Mouse (Mus musculus) retina, adult 2 months (tissue): ENCODE results near the gene Lamtor2.
A peak's percentile ranks its signal among the peaks of the same experiment; 100 is the strongest.

ENCODE experiments used
- DNase-seq: peaks from one replicate; pipeline ENCODE4 v3.0.0-alpha.2; 2012; ENCODE audit warnings: low read depth, low spot score

Lamtor2 gene

DNA sequence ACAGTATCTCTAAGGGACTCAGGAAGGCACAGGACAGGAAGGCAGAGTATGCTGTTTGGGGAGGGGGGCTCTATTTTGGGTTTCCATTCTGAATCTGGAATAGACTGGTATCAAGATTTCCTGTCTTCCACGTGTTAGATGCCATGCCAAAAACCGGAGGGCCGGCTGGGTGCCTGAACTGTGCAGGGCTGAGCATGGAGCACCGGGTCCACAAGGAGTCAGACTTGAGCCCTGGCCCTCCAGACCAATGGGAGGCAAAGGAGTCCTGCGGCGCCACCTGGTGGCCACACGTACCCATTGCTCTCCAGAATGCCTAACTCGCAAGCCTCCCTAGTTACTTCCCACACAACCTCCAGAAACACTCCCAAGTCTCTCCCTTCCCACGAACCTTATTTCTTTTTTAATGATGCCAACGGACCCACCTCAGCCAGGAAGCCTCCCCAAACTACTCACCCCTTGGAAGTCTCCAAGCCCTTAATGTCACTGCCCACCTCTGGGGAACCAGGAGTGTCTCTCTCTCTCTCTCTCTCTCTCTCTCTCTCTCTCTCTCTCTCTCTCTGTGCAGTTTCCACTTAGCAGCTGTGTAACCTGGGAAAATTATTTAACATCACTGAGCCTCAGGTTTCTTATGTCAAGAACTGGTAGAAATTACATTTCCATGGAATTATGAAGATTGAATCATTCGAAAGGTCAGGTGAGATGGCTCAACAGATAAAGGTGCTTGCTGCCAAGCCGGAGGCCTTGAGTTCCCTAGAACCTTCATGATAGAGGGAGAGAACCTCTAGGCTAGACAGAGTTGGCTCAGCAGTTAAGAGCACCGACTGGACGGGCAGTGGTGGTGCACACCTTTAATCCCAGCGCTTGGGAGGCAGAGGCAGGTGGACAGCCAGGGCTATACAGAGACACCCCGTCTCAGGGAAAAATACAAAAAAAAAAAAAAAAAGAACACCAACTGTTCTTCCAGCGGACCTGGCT is 26.4 kb downstream of the Lamtor2 start:
- DNase-seq, result peak; percentile 71

DNA sequence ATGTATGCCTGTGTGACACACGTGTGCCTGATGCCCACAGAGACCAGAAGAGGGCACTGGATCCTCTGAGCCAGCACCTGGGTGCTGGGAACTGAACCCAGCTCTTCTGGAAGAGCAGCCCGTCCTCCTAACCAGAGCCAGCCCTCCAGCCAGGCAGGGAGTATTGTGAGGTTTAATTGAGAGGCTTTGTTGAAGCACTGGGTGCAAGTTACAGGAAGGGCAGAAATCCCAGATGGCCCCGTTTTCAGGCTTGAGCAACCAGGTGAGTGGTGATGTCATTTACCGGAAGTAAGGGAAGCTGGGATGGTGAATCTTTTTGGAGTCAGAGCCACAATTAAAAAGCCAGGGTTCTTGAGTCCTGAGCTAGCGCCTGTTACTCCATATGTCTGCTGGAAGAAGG is 27.9 kb downstream of the Lamtor2 start:
- DNase-seq, result no peak

DNA sequence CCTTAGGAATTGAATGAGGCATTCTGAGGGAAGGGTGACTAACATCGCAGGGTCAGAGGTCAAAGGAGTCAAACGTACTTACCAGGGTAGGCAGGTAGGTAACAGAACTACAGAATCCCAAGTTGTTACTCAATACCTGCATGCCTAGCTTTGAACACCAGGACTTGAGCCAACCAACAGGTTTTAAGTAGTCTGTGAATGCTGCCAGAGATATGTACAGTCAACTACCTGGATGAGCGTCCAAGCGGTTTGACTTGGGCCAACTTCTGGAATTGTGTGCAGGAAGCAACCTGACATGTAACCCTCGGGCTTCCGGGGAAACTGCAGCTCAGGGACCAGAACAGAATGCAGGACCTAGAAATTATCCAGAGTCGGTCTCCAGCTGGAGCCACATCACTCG is 29.8 kb downstream of the Lamtor2 start:
- no peak for DNase-seq

DNA sequence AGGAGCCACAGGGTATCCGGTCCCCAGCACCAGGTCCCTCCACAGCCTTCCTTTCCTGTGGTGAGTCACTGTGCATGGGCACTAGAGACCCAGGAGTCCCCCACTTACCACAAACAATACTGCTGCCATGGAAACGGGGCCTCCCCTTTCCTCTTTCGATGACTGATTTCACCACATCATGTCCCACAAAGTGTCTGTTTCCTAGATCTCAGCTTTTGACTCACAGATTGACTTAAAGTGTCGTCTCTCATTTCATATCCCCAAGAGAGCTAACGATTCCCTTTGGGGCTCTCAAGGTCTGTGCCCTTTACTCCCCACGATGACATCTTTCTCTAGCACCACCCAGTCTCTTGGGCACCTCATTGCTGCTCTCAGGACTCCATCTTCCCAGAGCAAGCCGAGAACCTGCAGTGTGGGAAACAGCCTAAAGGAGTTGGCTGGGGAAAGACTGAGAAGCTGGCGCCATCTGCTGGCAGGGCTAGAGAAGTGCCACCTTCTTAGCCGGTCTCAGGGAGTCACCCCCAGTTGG is 31.0 kb downstream of the Lamtor2 start:
- no peak for DNase-seq

DNA sequence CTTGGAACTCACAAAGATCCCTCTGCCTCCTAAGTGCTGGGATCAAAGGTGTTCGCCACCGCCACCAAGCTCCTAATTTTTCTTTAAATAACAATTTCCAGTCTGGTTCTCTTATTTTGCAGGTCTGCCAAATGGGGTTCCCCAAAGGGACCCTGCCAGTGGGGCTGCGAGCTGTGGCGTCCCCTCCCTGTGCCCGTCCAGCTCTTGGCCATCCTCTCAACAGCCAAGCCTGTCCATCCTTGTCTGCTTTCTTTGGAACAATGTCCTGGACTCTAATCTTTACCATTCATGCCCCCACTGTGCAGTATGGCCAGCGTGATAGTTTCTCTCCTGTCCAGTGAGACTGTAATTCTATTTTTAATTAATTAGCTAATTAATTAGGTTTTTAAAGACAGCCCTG is 31.7 kb downstream of the Lamtor2 start:
- no peak for DNase-seq

DNA sequence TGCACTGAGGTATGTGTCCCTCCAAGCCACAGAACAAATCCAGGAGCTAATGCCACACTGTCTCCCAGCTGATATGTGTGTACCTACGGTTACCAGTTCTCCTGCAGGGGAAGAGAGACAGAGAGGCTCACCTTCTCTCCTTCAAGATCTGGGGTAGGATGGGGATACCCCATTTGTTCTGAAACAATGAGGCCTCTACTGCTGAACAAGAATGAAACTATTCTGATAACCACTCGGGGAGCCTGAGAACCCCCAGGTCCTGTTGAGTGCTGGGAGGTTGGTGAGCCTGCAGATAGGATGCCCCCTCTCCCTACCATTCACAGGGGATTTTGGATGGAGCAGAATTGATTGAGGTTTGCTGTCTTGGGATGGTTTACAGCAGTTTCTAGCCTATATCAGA is 32.8 kb downstream of the Lamtor2 start:
- DNase-seq, result no peak

DNA sequence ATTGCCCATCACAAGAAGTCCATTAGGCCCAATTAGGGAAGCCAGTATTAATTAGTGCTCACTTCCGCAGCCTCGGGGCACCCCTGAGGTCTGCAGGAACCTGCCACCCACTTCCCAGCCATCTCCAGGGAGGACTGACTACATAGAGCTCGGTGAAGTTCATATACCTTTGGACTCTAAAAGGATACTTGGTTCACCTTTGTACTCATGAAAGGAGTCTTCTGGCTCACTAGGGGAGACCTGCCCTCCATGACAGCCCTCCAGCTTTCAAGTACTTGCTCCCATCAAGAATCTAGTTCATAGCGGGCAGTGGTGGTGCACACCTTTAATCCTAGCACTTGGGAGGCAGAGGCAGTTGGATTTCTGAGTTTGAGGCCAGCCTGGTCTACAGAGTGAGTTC is 34.5 kb downstream of the Lamtor2 start:
- no peak for DNase-seq

DNA sequence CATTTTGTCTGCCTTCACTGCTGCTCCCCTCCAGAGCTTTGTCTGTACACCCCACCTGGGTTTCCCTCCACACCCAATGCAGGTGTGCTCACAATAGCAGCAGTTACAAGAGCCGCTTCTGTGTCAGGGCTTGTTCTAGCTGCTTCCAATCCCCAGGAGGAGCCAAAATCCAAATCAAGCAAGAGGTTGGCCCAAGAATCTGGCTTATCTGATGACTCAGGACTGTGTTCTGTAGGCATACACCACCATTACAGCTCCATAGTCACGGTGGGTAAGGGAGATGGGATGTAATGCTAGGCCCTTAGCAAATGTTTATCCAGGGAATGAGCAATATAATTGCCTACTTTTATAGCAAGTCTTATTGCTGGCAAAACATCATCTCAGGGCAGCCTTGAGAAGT is 36.5 kb downstream of the Lamtor2 start:
- DNase-seq, result no peak

DNA sequence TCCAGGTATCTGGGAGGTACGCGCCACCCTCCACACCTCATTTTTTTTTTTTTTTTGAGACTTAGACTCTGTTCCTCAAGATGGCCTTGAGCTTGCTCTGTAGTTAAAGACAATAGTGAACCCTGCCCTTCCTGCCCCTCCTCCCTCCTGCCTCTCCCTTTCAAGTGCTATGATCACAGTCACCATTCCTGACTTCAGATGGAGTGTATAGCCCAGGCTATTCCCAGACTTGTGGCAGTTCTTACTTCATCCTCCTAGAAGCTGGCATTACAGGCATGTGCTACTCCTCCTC is 37.8 kb downstream of the Lamtor2 start:
- DNase-seq, result no peak

DNA sequence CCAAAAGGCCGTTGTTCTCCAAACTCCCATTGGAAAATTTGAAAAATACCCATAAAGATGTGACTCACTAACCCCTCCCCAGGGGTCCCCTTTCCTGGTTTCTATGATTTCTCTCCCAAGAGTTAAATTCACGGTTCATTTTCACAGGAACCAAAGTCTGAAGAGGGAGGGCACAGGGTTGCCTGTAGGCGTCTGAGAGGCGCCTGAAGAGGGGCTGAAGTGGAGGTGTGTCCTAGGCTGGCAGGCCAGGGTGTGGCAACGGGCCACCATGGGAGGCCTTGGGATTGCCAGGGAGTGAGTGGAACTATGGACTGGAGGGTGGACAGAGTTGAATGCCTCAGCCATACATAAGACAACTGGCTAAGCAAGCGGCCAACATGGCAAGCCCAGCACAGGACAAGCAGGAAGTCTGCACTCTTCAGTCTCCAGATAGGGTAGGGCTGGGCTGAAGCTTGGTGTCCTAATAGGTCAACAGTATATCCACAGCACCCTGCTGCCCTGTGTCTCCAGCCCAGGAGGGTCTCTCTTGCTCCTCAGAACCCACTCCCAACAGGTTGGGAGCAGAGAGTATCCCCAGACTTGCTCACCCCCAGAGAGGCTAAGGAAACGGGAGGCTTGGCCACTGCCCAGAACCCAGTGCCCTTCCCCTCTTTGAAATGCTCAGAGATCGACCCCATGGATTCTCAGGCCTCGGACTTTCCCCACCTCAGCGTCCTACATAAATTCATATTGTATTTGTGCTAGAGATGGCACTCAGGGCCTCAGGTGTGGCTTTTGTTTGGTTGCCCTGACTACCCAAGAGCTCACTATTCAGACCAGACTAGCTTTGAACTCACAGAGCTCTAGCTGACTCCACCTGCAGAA is 38.4 kb downstream of the Lamtor2 start:
- DNase-seq, result no peak

DNA sequence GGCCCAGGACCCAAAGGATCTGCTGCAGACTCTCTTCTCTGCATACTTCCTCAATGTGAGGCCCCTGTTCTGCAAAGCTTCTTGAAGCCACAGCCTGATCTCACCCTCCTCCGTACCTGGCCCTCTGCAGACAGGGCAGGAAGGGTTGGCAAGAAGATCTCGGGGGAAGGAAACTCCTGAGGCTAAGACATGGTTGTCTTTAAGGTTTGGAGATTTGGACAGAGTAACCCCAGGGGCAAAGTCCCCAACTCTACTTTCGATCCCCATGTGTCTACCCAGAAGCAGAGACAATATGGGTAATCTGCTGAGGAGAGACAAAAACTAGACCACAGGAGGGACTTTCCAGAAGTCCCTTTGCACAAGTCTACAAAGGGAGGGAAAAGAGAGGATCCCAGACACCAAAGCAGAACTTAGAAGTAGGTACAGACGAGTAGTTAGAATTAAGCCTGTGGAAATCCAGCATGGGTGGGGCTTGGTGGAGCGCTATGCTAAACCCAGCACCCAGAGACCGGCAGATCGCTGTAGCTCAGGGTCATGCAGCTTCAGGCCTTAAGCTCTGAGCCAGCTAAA is 39.2 kb downstream of the Lamtor2 start:
- DNase-seq, result no peak

DNA sequence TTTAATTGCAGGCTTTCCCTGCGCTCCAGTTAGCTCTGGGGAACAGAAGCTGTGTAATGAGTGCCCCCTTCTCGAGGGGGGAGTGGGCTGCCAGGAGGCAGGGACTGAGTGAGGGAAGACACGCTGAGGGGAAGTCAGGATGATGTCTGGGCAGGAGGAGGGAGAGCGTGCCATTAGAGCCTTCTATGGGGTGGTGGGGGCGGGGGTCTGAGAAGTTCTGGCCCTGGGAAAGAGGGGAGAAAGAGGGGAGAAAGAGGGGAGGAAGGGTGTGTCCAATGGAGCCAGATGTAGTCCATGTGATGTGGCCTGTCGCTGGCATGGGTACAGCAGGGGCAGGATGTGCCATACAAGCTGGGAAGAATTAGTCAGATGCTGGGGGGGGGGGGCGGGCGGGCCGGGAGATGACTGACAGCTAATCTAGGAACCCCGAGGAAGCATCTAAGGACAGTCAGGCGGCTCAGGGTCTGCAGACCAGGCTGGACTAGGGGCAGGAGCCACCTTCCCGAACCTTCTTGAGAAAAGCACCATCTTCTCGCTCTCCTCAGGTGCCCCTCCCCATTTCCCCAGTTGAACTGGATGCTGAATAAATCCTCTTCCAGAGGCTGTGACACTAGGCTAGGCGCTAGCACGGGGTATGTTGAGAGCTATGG is 39.9 kb downstream of the Lamtor2 start:
- DNase-seq, result no peak

DNA sequence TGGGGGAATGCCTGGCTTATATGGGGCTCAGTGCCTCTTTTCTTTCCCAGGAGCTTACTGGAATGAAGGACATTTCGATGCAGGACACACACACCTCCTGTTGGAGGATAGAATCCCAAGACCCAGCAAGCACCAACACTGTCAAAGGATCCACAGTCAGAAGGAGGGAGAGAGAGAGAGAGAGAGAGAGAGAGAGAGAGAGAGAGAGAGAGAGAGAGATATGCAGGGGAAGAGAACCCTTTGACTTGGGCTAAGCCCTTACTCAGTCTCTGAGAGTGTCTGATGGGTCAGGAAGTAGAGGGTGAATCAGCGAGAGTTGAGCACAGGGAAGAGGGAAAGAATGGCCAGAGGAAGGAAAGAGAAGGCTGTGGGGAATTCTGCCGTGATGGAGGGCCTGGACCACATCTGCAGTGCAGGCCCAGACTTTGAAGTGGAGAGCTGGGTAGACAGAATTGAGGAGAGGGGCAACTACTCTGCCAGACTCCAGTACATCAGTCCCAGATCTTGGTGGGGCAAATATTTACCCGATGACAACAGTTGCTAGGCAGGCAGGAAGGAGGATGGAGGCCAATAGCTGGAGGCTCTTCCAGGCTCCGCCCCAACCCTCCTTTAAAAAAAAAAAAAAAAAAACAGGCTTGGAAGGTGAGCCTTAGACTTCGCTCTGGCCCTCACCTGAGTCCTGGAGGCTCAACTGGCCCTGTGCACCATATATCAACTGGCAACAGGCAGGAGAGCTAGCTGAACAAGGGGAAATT is 40.6 kb downstream of the Lamtor2 start:
- DNase-seq, result no peak

DNA sequence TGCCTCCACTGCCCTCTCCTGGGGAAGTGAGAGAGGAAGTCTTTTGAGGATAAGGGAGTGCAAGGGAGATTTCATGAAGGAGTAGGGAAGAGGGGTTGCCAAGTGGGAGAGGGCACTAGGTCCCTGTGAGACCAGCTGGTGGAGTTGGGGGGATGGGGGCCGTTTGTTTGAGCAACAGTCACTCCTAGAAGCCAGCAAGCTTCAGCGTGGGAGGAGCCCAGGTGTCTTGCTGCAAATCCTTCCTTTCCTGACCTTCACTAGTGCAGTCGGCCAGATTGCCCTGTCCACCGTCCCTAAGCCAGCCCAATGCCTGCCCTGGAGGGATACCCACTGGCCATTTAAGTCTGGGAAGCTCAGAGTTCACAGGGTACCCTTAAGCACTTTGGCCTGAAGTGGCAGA is 41.3 kb downstream of the Lamtor2 start:
- no peak for DNase-seq

DNA sequence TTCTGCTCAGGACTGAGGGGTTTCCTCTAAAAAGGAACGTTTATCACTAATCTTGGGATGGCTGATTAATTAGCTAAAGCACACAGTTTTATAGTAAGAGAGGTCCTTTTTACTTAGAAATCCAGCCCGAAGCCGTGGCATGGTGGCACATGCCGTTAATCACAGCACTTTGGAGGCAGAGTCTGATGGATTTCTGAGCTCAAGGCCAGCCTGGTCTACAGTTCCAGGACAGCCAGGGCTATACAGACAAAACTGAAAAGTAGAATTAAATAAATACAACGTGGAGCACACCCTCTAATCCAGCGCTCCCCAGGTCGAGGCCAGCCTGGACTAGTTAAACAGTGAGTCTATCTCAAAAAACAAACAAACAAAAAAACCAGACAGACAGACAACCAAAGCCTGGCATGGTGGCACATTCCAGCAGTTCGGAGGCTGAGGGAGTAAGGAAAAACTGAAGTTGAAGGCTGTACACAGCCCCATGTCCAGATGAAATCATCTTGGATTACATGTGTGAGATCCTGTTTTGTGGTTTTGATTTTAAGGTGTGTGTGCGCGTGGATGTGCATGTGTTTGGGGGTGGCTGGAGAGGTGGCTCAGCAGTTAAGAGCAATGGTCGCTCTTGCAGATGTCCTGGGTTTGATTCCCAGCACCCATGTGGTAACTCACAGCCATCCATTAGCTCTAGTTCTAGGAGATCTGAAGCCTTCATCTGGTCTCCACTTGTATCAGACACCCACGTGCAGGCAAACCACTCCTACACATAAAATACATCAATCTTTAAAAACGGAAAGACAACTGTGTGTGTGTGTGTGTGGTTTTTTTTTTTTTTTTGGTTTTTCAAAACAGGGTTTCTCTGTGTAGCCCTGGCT is 42.2 kb downstream of the Lamtor2 start:
- DNase-seq, result no peak

DNA sequence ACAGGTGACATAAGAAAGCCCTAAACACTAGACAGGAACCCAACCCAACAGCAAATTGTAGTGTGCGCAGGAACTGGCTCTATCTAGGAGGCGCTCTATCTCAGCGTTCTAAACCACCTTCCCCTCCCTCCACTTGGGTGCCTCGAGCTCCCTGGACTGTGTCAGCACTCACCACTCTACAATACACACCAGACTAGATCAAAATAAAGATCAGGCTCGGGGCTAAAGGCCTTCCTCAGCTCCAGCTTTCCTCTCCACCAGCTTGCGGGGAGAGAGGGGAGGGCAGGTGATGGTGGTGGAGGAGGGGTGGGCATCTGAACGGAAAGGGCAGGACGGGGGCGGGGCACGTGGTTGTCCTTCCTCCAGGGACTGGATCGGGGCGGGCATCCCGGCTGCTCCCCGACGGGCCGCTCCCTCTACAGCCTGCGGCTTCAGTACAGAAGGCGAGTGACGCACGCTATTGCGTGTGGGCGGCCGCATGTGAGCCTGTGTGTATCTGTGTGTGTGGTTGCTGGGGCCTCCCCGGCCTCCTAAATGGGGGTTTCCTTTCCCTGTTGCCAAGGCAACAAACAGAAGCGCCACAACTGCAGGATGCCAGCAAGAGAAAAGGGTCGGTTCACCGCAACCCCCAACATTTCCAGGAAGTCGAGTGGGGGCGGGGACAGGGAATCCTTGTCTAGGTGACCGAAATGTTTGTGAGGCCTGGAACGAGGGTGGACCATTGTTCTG is 43.0 kb downstream of the Lamtor2 start, which contains the start of gene Lmna:
Lmna (minus strand) TSS at position 265 of the 729 bp plus-strand sequence.
- no peak for DNase-seq

DNA sequence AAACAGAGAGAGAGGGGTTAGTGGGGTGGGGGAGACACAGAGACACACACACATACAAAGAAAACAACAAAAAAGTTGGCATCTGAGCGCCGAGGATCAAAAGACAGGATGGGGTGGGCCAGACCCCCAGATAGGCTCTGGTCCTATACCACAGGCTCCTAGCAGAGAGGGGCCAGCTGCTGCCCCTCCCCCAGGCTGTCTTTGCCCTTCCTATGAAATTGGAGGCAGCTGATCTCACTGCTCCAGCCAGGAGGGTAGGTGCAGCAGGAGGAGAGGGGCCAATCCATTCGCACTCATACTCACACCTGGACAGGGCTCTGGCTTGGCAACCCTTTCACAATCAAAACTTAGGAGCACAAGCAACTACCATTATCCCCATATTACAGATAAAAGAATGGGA is 43.6 kb downstream of the Lamtor2 start:
- DNase-seq, result no peak

DNA sequence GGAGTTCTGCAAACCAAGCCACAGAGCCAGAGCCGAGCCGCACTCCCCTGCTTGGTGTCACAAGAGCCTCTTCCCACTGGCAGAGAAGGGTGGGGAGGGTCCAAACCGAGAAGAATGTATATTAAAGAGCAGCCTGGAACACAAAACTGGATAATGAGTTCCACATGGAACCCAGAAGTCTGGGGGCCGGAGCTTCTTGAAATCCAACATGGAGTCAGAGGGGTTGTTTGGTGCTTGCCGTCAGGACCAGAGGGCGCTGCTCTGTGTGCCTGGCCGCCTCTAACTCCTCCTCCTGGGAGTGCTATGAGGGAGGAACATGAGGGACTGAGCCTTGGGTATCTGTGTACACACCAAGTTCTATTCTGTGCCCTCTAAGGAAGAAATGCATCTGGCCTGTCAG is 47.1 kb downstream of the Lamtor2 start:
- DNase-seq, result no peak

DNA sequence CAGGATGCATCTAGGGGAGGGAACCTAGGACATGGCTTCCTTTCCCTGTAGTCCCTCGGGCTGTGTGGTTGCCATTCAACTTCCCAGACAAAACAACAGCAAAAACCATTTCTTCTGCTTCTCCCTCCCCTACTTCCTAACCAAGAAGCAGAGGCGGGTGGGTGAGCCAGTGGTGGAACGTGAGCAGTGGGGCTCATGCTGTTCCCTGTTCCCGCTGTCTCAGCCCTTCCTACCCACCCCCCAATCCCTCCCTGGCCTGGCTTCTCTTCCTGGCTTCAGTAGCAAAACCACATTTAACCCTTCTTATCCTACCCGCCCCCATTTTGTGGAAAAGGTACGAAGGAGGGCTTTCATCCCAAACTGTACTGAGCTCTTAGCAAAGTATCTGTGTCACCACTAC is 47.8 kb downstream of the Lamtor2 start:
- DNase-seq, result no peak
